Comparison of ENCODE assay signal across 17 mouse cellular contexts in genomic region chr6:63946721-63947120, GRCm38 (mm10).
"Had no signal": no experiment of that assay in that cellular context is flagged by ENCODE, and none has a peak within 500 bp of the region (broad histone marks: within the 10 kb centered on the region; RNA-seq: fewer than 3 reads in every experiment).

No protein-coding gene starts in this region.

- H3K36me3 ChIP-seq: limb, embryonic 12.5 days; limb, embryonic 15.5 days; midbrain, embryonic 10.5 days; midbrain, embryonic 15.5 days; neural tube, embryonic 12.5 days; neural tube, embryonic 15.5 days had no signal

- ATAC-seq: intestine, postnatal 0 days; liver, postnatal 0 days; lung, postnatal 0 days; midbrain, embryonic 15.5 days had no signal

- H3K9ac ChIP-seq: limb, embryonic 12.5 days; limb, embryonic 15.5 days; liver, embryonic 14.5 days; liver, postnatal 0 days; lung, embryonic 14.5 days; midbrain, embryonic 15.5 days; neural tube, embryonic 12.5 days; neural tube, embryonic 15.5 days had no signal

- H3K9me3 ChIP-seq: limb, embryonic 12.5 days; limb, embryonic 15.5 days; midbrain, embryonic 10.5 days; midbrain, embryonic 15.5 days; neural tube, embryonic 12.5 days; neural tube, embryonic 15.5 days had no signal

- H3K27ac ChIP-seq: layer of hippocampus, adult 2 months; limb, embryonic 12.5 days; limb, embryonic 15.5 days; liver, embryonic 14.5 days; macrophage; midbrain, embryonic 10.5 days; midbrain, embryonic 15.5 days; neural tube, embryonic 12.5 days; neural tube, embryonic 15.5 days had no signal

- H3K4me3 ChIP-seq: layer of hippocampus, adult 2 months; limb, embryonic 12.5 days; limb, embryonic 15.5 days; midbrain, embryonic 10.5 days; midbrain, embryonic 15.5 days; neural tube, embryonic 12.5 days; neural tube, embryonic 15.5 days had no signal

- H3K4me1 ChIP-seq: limb, embryonic 12.5 days; limb, embryonic 15.5 days; midbrain, embryonic 10.5 days; midbrain, embryonic 15.5 days; neural tube, embryonic 12.5 days; neural tube, embryonic 15.5 days had no signal

- H3K4me2 ChIP-seq: limb, embryonic 12.5 days; limb, embryonic 15.5 days; liver, embryonic 11.5 days; lung, embryonic 14.5 days; midbrain, embryonic 15.5 days; neural tube, embryonic 12.5 days; neural tube, embryonic 15.5 days had no signal

- H3K27me3 ChIP-seq: limb, embryonic 12.5 days; limb, embryonic 15.5 days; midbrain, embryonic 15.5 days; neural tube, embryonic 12.5 days; neural tube, embryonic 15.5 days had no signal

- DNase-seq: kidney, adult 8-10 months; left cerebral cortex, postnatal 4 days; liver, postnatal 0 days; lung, embryonic 14.5 days; thymus, postnatal 25 days had no signal
